Mouse (Mus musculus): Measurements from ENCODE around the gene Kif21b.

DNA sequence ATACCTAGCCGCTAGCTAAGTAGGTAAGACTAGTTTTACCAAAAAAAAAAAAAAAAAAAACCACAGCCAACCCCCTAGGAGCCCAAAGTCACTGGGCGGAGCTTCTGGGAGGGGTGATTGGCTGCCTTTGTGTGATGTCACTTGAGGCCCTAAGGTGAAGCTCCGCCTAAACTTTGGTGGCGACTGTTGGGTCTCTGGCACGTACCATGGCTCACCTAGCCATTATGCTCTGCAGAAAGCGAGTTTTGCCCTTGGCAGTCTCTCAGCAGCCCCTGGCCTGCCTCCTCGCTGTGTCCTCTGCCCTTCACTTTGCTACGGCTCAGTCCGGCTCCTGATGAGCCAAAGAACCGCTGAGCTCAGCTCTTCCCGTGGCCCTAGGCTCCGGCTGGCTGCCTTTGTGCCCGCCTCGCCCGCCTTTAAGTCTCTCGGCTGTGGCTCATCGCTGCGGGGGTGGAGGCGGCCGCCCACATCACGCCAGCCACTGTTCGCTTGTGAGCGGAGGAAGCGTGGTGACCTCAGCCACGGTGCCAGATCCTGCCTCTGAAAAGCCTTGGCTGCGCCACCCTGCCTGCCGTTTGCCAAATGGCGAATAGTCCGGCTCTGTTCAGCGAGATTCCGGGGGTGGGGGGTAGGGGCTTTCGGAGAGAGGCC, 8.9 kb downstream of the Kif21b start:
- TF ChIP-seq CTCF (IDR thresholded peaks at IDR 0.05; ENCODE audit: low read depth, low read length) = no peak
- peak; percentile 80 for TF ChIP-seq POLR2A (IDR thresholded peaks at IDR 0.05; ENCODE audit: extremely low read depth, insufficient read depth, low read length)

Data from liver, adult 2 months (tissue).